Mouse (Mus musculus): ENCODE measurements at regions not wholly inside any gene's neighbourhood (a gene's known extent, or its start where the extent isn't known, plus 50 kb on each side); places are given as distances from the start of the nearest gene placed in this dataset.

DNA sequence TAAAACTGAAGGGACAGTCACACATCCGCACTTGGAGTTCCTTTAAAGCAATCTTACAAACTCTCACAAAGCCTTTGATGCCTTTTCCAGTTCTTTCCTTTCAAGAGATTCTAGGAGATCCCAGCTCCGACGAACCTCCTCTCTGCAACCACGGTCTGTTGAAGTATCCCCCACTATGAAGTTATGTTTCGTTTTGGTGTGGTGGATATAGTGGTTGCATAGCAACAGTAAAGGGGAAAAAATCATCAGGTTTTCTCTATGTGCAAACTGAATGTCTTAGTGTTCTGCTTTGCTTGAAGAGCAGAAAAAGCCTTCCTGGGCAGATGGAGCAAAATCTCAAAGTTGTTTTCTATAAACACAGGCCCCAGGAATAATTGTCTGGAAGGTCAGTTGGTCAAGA lies 147.4 kb upstream of the Dlgap1 start:
- DNase-seq (ENCODE audit: low spot score): no peak

DNA sequence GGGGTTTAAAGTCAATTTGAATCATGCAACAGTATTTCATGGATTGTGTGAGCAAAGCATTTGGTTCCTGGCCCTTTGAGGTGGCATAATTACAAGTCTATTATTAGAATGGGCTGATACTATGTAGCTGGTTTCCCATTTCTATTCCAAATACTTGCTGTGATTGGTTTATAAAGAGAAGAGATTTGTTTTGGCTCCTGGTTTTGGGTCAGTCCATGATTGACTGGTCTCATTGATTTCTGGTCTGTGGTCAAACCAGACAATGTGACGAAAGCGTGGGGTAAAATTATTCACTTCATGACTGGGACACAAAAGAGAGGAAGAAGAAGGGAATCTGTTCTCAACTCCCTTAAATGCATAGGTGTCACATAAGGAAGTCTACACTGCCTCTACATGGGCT lies 147.0 kb upstream of the Dlgap1 start:
- DNase-seq (ENCODE audit: low spot score): no peak

DNA sequence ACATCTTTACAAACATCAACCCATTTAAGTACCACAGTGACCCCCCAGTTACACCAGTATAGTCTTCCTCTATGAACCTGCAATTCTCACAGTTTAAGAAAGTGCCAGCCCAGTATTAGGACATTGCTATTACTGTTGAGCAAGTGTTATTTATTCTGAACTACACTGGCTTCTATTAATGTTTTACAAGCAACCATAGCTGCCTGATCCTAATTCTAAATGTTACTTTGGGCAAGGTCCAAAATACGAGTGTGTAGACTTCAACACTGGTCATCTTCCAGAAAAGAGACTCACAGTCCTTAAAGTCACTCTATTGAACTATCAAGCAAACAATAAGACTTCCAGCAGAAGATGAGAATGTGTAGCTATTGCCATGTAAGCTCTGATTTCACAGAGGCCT lies 146.0 kb upstream of the Dlgap1 start:
- DNase-seq (ENCODE audit: low spot score): no peak

DNA sequence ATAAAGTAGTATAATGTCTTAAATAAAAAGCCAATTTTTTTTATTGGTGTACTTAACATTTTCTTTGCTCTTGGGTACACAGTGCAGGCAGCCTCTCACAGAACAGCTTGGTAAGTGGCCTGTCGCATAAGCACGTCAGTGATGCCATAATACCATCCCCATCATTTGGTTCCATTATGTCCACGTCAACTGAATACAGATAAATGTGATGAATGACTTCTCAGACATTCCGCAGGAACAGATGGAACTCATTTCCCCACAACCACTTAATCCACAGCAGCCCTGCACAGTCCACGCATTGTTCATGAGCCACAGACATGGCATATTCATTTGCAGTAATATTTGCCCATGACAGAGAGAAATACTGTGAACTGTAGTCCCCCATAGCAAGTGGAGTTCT lies 127.6 kb upstream of the Dlgap1 start:
- DNase-seq (ENCODE audit: low spot score): no peak

DNA sequence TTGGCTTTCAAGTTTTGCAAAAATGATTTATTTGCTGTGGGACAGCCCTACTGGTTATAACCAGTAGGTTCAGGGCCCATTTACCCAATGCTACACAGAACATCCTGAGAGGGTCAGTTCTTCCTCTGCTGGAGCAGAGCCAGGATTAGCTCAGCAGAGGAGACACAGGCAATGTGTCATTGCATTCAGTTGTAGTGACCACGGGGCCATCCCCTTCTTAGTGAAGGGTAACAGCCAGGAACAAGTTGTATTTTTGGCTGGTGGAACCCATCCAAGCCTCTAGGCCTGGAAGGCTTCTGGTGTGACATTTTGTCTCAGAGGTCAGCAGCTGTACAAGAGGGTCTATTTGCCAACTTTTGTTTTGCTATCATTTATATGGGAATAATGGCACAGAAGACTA lies 120.6 kb upstream of the Dlgap1 start:
- no peak for DNase-seq (ENCODE audit: low spot score)

DNA sequence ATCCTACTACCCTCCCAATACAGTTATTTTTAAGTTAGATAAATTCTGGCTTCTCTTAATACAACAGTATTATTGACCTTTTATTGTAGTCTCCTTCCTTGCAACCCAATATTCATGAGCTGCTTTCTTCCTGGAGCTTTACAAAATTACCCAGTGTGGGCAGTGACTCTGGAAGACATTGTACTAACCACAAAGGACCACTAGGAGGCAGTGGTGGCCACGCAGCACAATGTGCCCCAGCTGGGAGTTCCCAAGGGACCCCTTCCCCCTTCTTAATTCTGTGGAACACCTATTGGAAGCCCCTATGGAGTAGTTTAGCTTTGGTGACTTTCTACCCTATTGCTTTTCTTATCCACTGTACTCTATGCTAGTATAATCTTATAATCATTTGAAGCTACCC lies 118.8 kb upstream of the Dlgap1 start:
- no peak for DNase-seq (ENCODE audit: low spot score)

DNA sequence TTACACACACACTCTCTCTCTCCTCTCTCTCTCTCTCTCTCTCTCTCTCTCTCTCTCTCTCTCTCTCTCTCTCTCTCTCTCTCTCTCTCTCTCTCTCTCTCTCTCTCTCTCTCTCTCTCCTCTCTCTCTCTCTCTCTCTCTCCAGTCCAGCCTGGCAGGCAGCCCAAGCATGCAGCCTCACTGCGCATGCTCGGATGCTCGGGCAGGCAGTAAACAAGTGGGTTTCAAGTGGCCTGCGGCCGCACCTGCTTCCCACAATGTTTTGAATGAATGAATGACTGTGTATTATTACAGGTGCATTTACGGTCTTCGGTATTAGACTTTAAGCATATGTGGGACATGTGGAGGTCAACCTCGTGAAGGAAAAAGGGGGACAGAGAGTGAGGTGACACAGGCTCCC lies 88.9 kb upstream of the Dlgap1 start:
- DNase-seq (ENCODE audit: low spot score): peak; percentile 23

DNA sequence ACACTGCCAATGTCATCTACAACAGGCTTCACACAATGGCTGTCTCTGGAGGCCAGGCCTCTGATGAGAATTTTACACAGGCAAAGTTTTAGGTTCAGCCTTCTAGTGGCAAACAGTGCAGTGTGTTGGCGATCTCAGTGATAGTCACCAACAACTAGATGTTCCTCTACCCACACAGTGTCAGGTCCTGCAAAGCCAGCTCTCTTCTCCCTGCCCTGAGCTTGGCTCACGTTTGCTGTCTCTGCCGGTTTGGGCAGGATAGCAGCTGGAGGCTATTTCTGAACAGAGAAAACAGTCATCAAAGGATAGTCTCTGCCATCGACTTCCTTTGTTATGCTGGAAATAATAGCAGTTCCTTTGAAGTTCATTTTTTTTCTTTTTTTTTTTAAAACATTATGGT lies 74.9 kb upstream of the Dlgap1 start:
- DNase-seq (ENCODE audit: low spot score): no peak

Measured in ovary, adult 18-20 months (tissue).